Comparison of ENCODE assay signal across 10 mouse cellular contexts in genomic region chr5:124966622-124967332, GRCm38 (mm10). TPM values are rescaled to one million over a fixed set of nuclear protein-coding genes. Genes with fewer than 3 reads are reported as not detected.
DNase-seq lines count a peak whose midpoint lies in the region; ATAC-seq and TF ChIP-seq lines count a peak whose summit lies in the region.
"Had no signal": no experiment of that assay in that cellular context is flagged by ENCODE, and none has a peak within 500 bp of the region (broad histone marks: within the 10 kb centered on the region; RNA-seq: fewer than 3 reads in every experiment).

No protein-coding gene starts in this region.

- no peak for ATAC-seq in forebrain, embryonic 15.5 days (replicated peaks)
- no peak for ATAC-seq in forebrain, embryonic 12.5 days (ENCODE audit: low FRiP score)
- ATAC-seq in neural tube, embryonic 15.5 days (ENCODE audit: low FRiP score), result no peak
- ATAC-seq in intestine, postnatal 0 days, result no peak

- no peak for TF ChIP-seq CTCF in intestine, postnatal 0 days (IDR thresholded peaks at IDR 0.05; ENCODE audit: low read depth)

- no peak overlapping the region for H3K9ac ChIP-seq in forebrain, embryonic 15.5 days (replicated peaks)
- H3K9ac ChIP-seq in forebrain, embryonic 12.5 days, result no peak overlapping the region
- H3K9ac ChIP-seq in neural tube, embryonic 15.5 days (replicated peaks), result no peak overlapping the region
- H3K9ac ChIP-seq in intestine, postnatal 0 days (ENCODE audit: low read depth, low read length), result no peak overlapping the region
- H3K9ac ChIP-seq: liver, embryonic 14.5 days had no signal

- H3K27ac ChIP-seq in forebrain, embryonic 15.5 days (replicated peaks), result 0 out of 2 replicates have a peak overlapping the region, but pooled peaks have one; percentile 20
- no peak overlapping the region for H3K27ac ChIP-seq in forebrain, embryonic 12.5 days
- peak overlapping the region; percentile 60 for H3K27ac ChIP-seq in neural tube, embryonic 15.5 days (replicated peaks)
- no peak overlapping the region for H3K27ac ChIP-seq in intestine, postnatal 0 days (ENCODE audit: low read depth, low read length)
- H3K27ac ChIP-seq: liver, embryonic 14.5 days had no signal

- H3K4me3 ChIP-seq in forebrain, embryonic 15.5 days, result no peak overlapping the region
- no peak overlapping the region for H3K4me3 ChIP-seq in forebrain, embryonic 12.5 days (replicated peaks)
- H3K4me3 ChIP-seq in neural tube, embryonic 15.5 days (replicated peaks), result no peak overlapping the region
- no peak overlapping the region for H3K4me3 ChIP-seq in intestine, postnatal 0 days (ENCODE audit: low read depth, low read length)

- peaks cover 10% of the 10 kb centered on the region; the same call in 1 of the 2 replicates for H3K4me1 ChIP-seq in forebrain, embryonic 15.5 days
- H3K4me1 ChIP-seq in forebrain, embryonic 12.5 days, result peaks cover 12% of the 10 kb centered on the region
- H3K4me1 ChIP-seq in neural tube, embryonic 15.5 days, result peaks cover 40% of the 10 kb centered on the region
- no peaks in the 10 kb centered on the region for H3K4me1 ChIP-seq in intestine, postnatal 0 days (replicated peaks; ENCODE audit: control insufficient read depth, insufficient read depth, low read length)

- H3K27me3 ChIP-seq in forebrain, embryonic 15.5 days, result no peaks in the 10 kb centered on the region
- no peaks in the 10 kb centered on the region for H3K27me3 ChIP-seq in forebrain, embryonic 12.5 days
- H3K27me3 ChIP-seq in neural tube, embryonic 15.5 days (replicated peaks), result no peaks in the 10 kb centered on the region
- no peaks in the 10 kb centered on the region for H3K27me3 ChIP-seq in intestine, postnatal 0 days (replicated peaks; ENCODE audit: control insufficient read depth, insufficient read depth, low read length)

- H3K9me3 ChIP-seq in forebrain, embryonic 15.5 days, result no peaks in the 10 kb centered on the region
- H3K9me3 ChIP-seq in forebrain, embryonic 12.5 days, result no peaks in the 10 kb centered on the region
- no peaks in the 10 kb centered on the region for H3K9me3 ChIP-seq in neural tube, embryonic 15.5 days (replicated peaks)
- H3K9me3 ChIP-seq in intestine, postnatal 0 days (ENCODE audit: control insufficient read depth), result no peaks in the 10 kb centered on the region

- no peak overlapping the region for H3K4me2 ChIP-seq in forebrain, embryonic 15.5 days (replicated peaks)
- no peak overlapping the region for H3K4me2 ChIP-seq in forebrain, embryonic 12.5 days
- H3K4me2 ChIP-seq in neural tube, embryonic 15.5 days, result no peak overlapping the region
- H3K4me2 ChIP-seq in intestine, postnatal 0 days (replicated peaks; ENCODE audit: low read depth), result no peak overlapping the region

- H3K36me3 ChIP-seq in forebrain, embryonic 15.5 days, result no peaks in the 10 kb centered on the region
- H3K36me3 ChIP-seq in forebrain, embryonic 12.5 days (replicated peaks), result no peaks in the 10 kb centered on the region
- no peaks in the 10 kb centered on the region for H3K36me3 ChIP-seq in neural tube, embryonic 15.5 days
- H3K36me3 ChIP-seq in intestine, postnatal 0 days (ENCODE audit: control insufficient read depth, insufficient read depth), result no peaks in the 10 kb centered on the region

- intact Hi-C loops in gastrocnemius, postnatal 14 days (cut with DNase I; ENCODE audit: low total_unique reads), result no loop called here

- 79% methylated on average over 14 of the region's 14 CpGs for WGBS in forebrain, embryonic 15.5 days
- 85% methylated on average over 14 of the region's 14 CpGs for WGBS in forebrain, embryonic 12.5 days
- 55% methylated on average over 14 of the region's 14 CpGs for WGBS in neural tube, embryonic 15.5 days
- 85% methylated on average over 14 of the region's 14 CpGs for WGBS in intestine, postnatal 0 days

- peak; percentile 36 for DNase-seq in right cerebral cortex, postnatal 4 days
- no peak for DNase-seq in right cerebral cortex, adult 18-20 months
- DNase-seq in gastrocnemius, postnatal 14 days, result peak; percentile 63
- no peak for DNase-seq in spleen, postnatal 4 days (ENCODE audit: low spot score in 2 of 2)
- DNase-seq: kidney, adult 9 months had no signal

RNA-seq across cellular contexts. Expression of gene Rflna, which starts 36.2 kb away (rescaled TPM):
- 2.5 and 2.8 TPM in 2 replicates for polyA plus RNA-seq in forebrain, embryonic 15.5 days (2015; fragmentation: Nextera tagmentation; extraction: Ambion mirVana)
- polyA plus RNA-seq in forebrain, embryonic 12.5 days (2016; fragmentation: Nextera tagmentation; extraction: Ambion mirVana), result 5.8 and 6.7 TPM in 2 replicates
- total RNA-seq in gastrocnemius, postnatal 14 days (2021), result under 1 TPM; 0.84 to 0.98 TPM
- polyA plus RNA-seq in neural tube, embryonic 15.5 days (2015; fragmentation: Nextera tagmentation; extraction: Ambion mirVana), result 6.7 and 7.7 TPM in 2 replicates
- 1.5 and 1.7 TPM in 2 replicates for polyA plus RNA-seq in intestine, postnatal 0 days (2015; fragmentation: Nextera tagmentation; extraction: Ambion mirVana)

Comparison
In these comparisons a context has a peak if more than half of its experiments do, and no peak if none do; other contexts are left out.
1. H3K27ac ChIP-seq: peak in forebrain, embryonic 15.5 days (single experiment) and neural tube, embryonic 15.5 days (single experiment); none in forebrain, embryonic 12.5 days (single experiment) and intestine, postnatal 0 days (single experiment).
2. DNase-seq: peak in right cerebral cortex, postnatal 4 days (single experiment) and gastrocnemius, postnatal 14 days (single experiment); none in right cerebral cortex, adult 18-20 months (single experiment) and spleen, postnatal 4 days (0 of 2).